Mouse (Mus musculus) heart, embryonic 15.5 days (tissue): ENCODE results near the gene Sphk1. TPM values are rescaled to one million over a fixed set of nuclear protein-coding genes. Genes with fewer than 3 reads are reported as not detected.

Experiments
- ATAC-seq: fragments of 200-750 bp; cut with Nextera tagmentation; replicated peaks from 2 replicates; pipeline ENCODE4 v1.8.0; 2017; ENCODE audit warnings: low read depth, moderate TSS enrichment; ENCODE audit not compliant: insufficient number of reproducible peaks, insufficient read depth, low FRiP score
- H3K27ac ChIP-seq: fragments of 300-500 bp; sonication (generic); 2 replicates; pipeline ENCODE4 v1.5.1; 2015; ENCODE audit warnings: mild to moderate bottlenecking, inconsistent platforms
- H3K27me3 ChIP-seq: fragments of 300-500 bp; sonication (generic); 2 replicates; pipeline ENCODE4 v1.6.1; 2015; ENCODE audit warnings: inconsistent platforms
- H3K36me3 ChIP-seq: fragments of 300-500 bp; sonication (generic); 2 replicates; pipeline ENCODE4 v1.6.1; 2015; ENCODE audit warnings: mild to moderate bottlenecking, inconsistent platforms
- H3K4me1 ChIP-seq: fragments of 300-500 bp; sonication (generic); replicated peaks from 2 replicates; pipeline ENCODE4 v1.6.1; 2015; ENCODE audit warnings: inconsistent platforms
- H3K4me2 ChIP-seq: fragments of 300-500 bp; sonication (generic); 2 replicates; pipeline ENCODE4 v1.6.1; 2015; ENCODE audit warnings: inconsistent platforms, mild to moderate bottlenecking, moderate library complexity
- H3K4me3 ChIP-seq: fragments of 300-500 bp; sonication (generic); 2 replicates; pipeline ENCODE4 v1.5.1; 2015; ENCODE audit warnings: mild to moderate bottlenecking, inconsistent platforms
- H3K9ac ChIP-seq: fragments of 300-500 bp; sonication (generic); 2 replicates; pipeline ENCODE4 v1.6.1; 2015; ENCODE audit warnings: mild to moderate bottlenecking, inconsistent platforms
- H3K9me3 ChIP-seq: fragments of 300-500 bp; sonication (generic); replicated peaks from 2 replicates; pipeline ENCODE4 v1.6.1; 2016; ENCODE audit warnings: inconsistent platforms
- WGBS: fragments of 180-500 bp; shearing (Covaris S2); methylation state at CpG from one replicate; pipeline ENCODE4 v1.1.7; 2015; ENCODE audit warnings: mixed read lengths; 5-methylcytosine and 5-hydroxymethylcytosine counted together
- polyA plus RNA-seq: library from polyadenylated mRNA; unstranded; fragments of >200 nt; fragmentation: Nextera tagmentation; extraction: Ambion mirVana; gene quantifications from 2 replicates; pipeline ENCODE4 v1.2.1, GENCODE M21; 2015

Sphk1 gene
- polyA plus RNA-seq, 1 experiment from 2014 or later = 2.8 TPM

- Histone ChIP-seq H3K27ac (no peak overlapping the region), H3K4me2 (no peak overlapping the region), H3K4me1 (peaks cover 16% of the 10 kb centered on the region), H3K9me3 (no peaks in the 10 kb centered on the region), H3K27me3 (no peaks in the 10 kb centered on the region), H3K4me3 (no peak overlapping the region), H3K36me3 (no peaks in the 10 kb centered on the region), H3K9ac (no peak overlapping the region)
- 49% methylated on average over 5 of the region's 5 CpGs for WGBS
- no peak for ATAC-seq
Observed at GRCm38 (mm10) chr11:116493191-116493590, 37.5 kb upstream of the Sphk1 start.

- H3K4me3 ChIP-seq = no peak within 1 kb of the TSS
- no peak within 1 kb of the TSS for H3K9ac ChIP-seq
- WGBS = 28% methylated on average over 4 of the region's 4 CpGs
Observed at GRCm38 (mm10) chr11:116493795-116494252, 36.9 kb upstream of the Sphk1 start, which contains the start of gene Prpsap1. Gene Prpsap1 (minus strand): TSS chr11:116494202.

GRCm38 (mm10) chr11:116494474-116495174 lies 36.1 kb upstream of the Sphk1 start:
- no peak overlapping the region for H3K9ac ChIP-seq
- no peaks in the 10 kb centered on the region for H3K36me3 ChIP-seq
- 46% methylated on average over 13 of the region's 13 CpGs for WGBS

More at GRCm38 (mm10) chr11:116493795-116494252, 36.9 kb upstream of the Sphk1 start, which contains the start of gene Prpsap1:
- Histone ChIP-seq H3K27ac (peak within 1 kb of the TSS; percentile 36), H3K27me3 (no peaks in the 10 kb centered on the region), H3K9me3 (no peaks in the 10 kb centered on the region), H3K4me2 (no peak within 1 kb of the TSS), H3K36me3 (no peaks in the 10 kb centered on the region), H3K4me1 (peaks cover 16% of the 10 kb centered on the region)
- ATAC-seq = no peak

GRCm38 (mm10) chr11:116497313-116497712 lies 33.4 kb upstream of the Sphk1 start:
- no peak overlapping the region for H3K9ac ChIP-seq
- peaks cover 6% of the 10 kb centered on the region for H3K4me1 ChIP-seq
- WGBS = 60% methylated on average over 4 of the region's 4 CpGs
- no peaks in the 10 kb centered on the region for H3K9me3 ChIP-seq
- no peak overlapping the region for H3K27ac ChIP-seq
- H3K4me2 ChIP-seq = no peak overlapping the region
- ATAC-seq = no peak
- no peak overlapping the region for H3K4me3 ChIP-seq
- H3K27me3 ChIP-seq = no peaks in the 10 kb centered on the region
- no peaks in the 10 kb centered on the region for H3K36me3 ChIP-seq

More at GRCm38 (mm10) chr11:116494474-116495174, 36.1 kb upstream of the Sphk1 start:
- no peaks in the 10 kb centered on the region for H3K27me3 ChIP-seq
- peaks cover 10% of the 10 kb centered on the region for H3K4me1 ChIP-seq
- no peak overlapping the region for H3K4me2 ChIP-seq
- no peaks in the 10 kb centered on the region for H3K9me3 ChIP-seq
- peak overlapping the region; percentile 36 for H3K27ac ChIP-seq
- peak; percentile 33; the same call in 1 of the 2 replicates for ATAC-seq
- no peak overlapping the region for H3K4me3 ChIP-seq

- H3K27ac ChIP-seq = no peak overlapping the region
- WGBS = 25% methylated on average over 34 of the region's 34 CpGs
- no peak for ATAC-seq
- no peaks in the 10 kb centered on the region for H3K27me3 ChIP-seq
- peaks cover 6% of the 10 kb centered on the region for H3K4me1 ChIP-seq
- peak overlapping the region; percentile 43; the same call in 1 of the 2 replicates for H3K9ac ChIP-seq
- peak overlapping the region; percentile 69 for H3K4me2 ChIP-seq
- peak overlapping the region; percentile 43 for H3K4me3 ChIP-seq
- H3K36me3 ChIP-seq = no peaks in the 10 kb centered on the region
- no peaks in the 10 kb centered on the region for H3K9me3 ChIP-seq
Observed at GRCm38 (mm10) chr11:116498596-116498995, 32.1 kb upstream of the Sphk1 start.

- H3K4me3 ChIP-seq = peak overlapping the region; percentile 43
- peak overlapping the region; percentile 69 for H3K4me2 ChIP-seq
- no peak overlapping the region for H3K27ac ChIP-seq
- no peaks in the 10 kb centered on the region for H3K9me3 ChIP-seq
- 42% methylated on average over 6 of the region's 6 CpGs for WGBS
- H3K27me3 ChIP-seq = no peaks in the 10 kb centered on the region
- peaks cover 6% of the 10 kb centered on the region for H3K4me1 ChIP-seq
- H3K36me3 ChIP-seq = no peaks in the 10 kb centered on the region
- ATAC-seq = no peak
- H3K9ac ChIP-seq = no peak overlapping the region
Observed at GRCm38 (mm10) chr11:116499018-116499417, 31.7 kb upstream of the Sphk1 start.

- Histone ChIP-seq H3K27ac (no peak overlapping the region), H3K4me3 (no peak overlapping the region), H3K9ac (no peak overlapping the region), H3K4me2 (no peak overlapping the region), H3K27me3 (no peaks in the 10 kb centered on the region), H3K36me3 (no peaks in the 10 kb centered on the region), H3K9me3 (no peaks in the 10 kb centered on the region), H3K4me1 (peaks cover 4% of the 10 kb centered on the region)
- ATAC-seq = no peak; the same call in 1 of the 2 replicates
- WGBS = 23% methylated on average over 7 of the region's 7 CpGs
Observed at GRCm38 (mm10) chr11:116501005-116501746, 29.5 kb upstream of the Sphk1 start.

- no peak overlapping the region for H3K4me2 ChIP-seq
- H3K36me3 ChIP-seq = no peaks in the 10 kb centered on the region
- H3K4me3 ChIP-seq = no peak overlapping the region
- no peak overlapping the region for H3K27ac ChIP-seq
- no peak overlapping the region for H3K9ac ChIP-seq
- WGBS = 75% methylated on average over 17 of the region's 17 CpGs
- no peaks in the 10 kb centered on the region for H3K9me3 ChIP-seq
- no peaks in the 10 kb centered on the region for H3K27me3 ChIP-seq
- no peak for ATAC-seq
- no peaks in the 10 kb centered on the region for H3K4me1 ChIP-seq
Observed at GRCm38 (mm10) chr11:116504516-116504915, 26.2 kb upstream of the Sphk1 start.

GRCm38 (mm10) chr11:116505573-116505972 lies 25.2 kb upstream of the Sphk1 start:
- no peak for ATAC-seq

GRCm38 (mm10) chr11:116506151-116506875 lies 24.4 kb upstream of the Sphk1 start:
- no peaks in the 10 kb centered on the region for H3K27me3 ChIP-seq

More at GRCm38 (mm10) chr11:116505573-116505972, 25.2 kb upstream of the Sphk1 start:
- no peak overlapping the region for H3K4me3 ChIP-seq
- H3K9ac ChIP-seq = no peak overlapping the region
- H3K36me3 ChIP-seq = no peaks in the 10 kb centered on the region
- no peak overlapping the region for H3K27ac ChIP-seq
- 61% methylated on average over 5 of the region's 5 CpGs for WGBS
- no peak overlapping the region for H3K4me2 ChIP-seq
- H3K27me3 ChIP-seq = no peaks in the 10 kb centered on the region
- no peaks in the 10 kb centered on the region for H3K9me3 ChIP-seq
- H3K4me1 ChIP-seq = no peaks in the 10 kb centered on the region

GRCm38 (mm10) chr11:116508689-116509088 lies 22.0 kb upstream of the Sphk1 start:
- no peak overlapping the region for H3K4me3 ChIP-seq
- no peaks in the 10 kb centered on the region for H3K4me1 ChIP-seq
- H3K9me3 ChIP-seq = no peaks in the 10 kb centered on the region
- no peaks in the 10 kb centered on the region for H3K27me3 ChIP-seq
- H3K27ac ChIP-seq = no peak overlapping the region
- no peaks in the 10 kb centered on the region for H3K36me3 ChIP-seq
- H3K4me2 ChIP-seq = no peak overlapping the region
- 46% methylated on average over 2 of the region's 2 CpGs for WGBS
- H3K9ac ChIP-seq = no peak overlapping the region
- ATAC-seq = no peak

More at GRCm38 (mm10) chr11:116506151-116506875, 24.4 kb upstream of the Sphk1 start:
- Histone ChIP-seq H3K4me1 (no peaks in the 10 kb centered on the region), H3K27ac (no peak overlapping the region), H3K9ac (no peak overlapping the region), H3K9me3 (no peaks in the 10 kb centered on the region), H3K4me2 (no peak overlapping the region), H3K36me3 (no peaks in the 10 kb centered on the region), H3K4me3 (no peak overlapping the region)
- ATAC-seq = no peak
- 72% methylated on average over 17 of the region's 17 CpGs for WGBS
